Mouse (Mus musculus): ENCODE measurements around the gene Rps6ka2.

The Rps6ka2 gene

DNA sequence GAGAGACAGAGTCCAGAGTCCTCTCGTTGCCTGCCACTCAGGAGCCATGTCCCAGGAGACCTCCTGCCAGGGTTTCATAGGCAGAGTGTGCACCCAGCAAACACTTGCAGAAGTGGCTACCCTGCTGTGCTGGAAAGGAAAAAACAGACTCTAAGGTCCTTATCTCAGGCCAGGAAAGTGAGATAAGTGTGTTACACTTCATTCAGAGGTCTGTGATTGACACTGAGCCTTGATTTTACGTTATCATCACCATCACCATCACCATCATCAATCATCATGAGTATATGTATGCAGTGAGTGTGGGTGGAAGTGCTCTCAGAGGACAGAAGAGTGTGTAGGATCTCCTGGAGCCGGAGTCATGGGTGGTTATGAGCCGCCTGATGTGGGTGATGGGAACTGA, 51.4 kb downstream of the Rps6ka2 start:
- no peak for DNase-seq

DNA sequence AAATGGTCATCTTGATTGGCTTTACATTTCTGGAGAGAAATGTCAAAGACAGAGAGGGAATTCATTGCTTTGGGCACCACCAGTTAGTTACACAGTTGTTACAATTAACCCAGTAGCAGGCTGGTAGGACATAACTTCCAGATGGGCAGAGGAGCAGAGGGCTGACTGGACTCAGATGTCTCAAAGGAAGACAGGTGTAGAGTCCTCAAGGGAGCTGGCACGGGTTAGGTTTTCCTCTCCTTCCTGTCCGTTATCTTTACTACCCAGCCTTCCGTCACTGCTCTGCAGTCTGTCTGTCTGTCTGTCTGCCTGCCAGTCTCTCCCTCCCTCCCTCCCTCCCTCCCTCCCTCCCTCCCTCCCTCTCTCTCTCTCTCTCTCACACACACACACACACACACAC, 52.3 kb downstream of the Rps6ka2 start:
- DNase-seq = no peak

DNA sequence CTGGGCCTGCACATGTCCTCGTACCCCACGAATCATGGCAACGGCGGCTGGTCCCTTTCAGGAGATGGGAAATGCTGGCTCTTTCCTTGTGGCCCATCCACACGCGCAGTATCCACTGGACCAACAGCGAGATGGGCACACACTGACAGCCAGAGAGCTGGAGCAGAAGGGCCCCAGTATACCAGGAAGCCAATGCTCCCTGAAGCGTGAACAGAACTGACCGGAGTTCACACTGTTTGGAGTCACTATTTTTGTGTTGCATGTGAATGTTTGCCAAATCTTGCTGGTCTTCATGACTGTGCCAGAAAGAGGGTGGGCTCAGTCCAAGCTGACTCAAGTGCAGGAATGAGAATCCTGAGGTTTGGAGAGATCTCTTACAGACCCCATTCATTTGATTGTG, 58.6 kb downstream of the Rps6ka2 start:
- no peak for DNase-seq

DNA sequence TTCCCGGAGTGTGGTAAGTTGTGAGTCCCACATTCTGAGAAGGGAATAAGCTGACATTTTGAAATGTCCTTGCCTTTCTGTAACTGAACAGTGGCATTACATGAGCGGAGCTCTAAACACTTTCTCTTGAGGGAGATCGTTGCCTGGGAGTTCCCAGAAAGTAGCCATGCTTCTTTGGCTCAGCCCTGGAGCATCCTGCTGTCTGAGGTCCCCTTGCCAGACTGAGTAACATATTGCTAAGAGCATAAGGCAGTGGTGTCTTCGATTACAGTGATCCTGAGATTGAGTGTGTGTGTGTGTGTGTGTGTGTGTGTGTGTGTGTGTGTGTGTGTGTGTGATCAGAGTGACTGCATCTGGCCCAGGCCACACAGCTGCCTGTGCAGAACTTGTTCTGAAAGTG, 61.4 kb downstream of the Rps6ka2 start:
- no peak for DNase-seq

DNA sequence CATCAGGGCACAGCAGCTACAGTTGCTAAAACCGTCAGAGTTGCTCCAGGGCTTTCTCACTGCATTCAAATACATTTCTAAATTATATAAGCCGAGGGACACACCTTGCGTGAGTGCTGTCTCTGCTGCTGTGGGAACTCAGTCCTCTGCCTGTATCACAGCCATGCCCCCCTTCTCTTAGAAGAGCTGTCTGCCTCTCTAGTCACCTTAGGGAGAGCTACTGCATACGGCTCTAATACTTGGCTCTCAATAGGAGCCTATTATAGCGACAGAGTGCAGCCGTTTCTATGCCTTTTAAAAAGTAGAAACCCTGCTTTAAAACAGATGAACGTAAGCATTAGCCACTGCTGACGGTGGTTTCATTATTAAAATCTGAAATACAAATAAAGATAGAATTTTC, 61.9 kb downstream of the Rps6ka2 start:
- no peak for DNase-seq

DNA sequence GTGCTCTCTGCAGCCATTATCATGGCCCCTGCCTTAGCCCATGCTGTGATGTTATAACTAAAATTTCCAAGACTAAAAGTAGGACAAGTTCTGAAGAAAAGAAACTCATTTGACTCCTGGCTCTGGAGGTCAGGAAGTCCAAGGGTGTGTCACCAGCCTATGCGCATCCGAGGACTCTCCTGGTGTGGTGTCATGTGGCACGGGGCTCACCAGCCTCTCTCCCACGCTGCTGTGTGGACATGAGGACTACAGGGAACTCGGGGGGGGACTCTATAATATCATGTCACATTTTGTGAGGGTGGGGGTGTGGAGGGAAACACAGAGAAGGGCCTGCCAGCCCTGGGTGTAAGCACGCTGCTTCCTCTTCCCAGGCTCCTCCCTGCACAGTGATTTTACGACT, 62.5 kb downstream of the Rps6ka2 start:
- no peak for DNase-seq

DNA sequence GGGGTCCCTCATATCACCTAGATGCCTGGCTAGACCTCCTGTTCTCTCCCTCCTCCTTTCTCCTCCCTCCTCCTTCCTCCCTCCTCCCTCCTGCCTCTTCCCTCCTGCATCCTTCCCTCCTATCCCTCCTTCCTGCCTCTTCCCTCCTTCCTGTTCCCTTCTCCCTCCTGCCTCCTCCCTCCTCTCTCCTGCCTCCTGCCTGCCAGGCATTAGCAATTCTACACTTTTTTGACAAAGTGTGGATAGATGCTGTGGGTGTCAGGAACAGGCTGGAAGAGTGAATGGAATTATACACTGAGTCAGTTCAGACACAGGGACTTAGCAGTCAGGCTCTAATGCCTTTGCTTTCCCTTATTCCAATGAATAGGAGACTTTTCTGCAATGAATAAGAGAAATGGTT, 63.3 kb downstream of the Rps6ka2 start:
- DNase-seq = no peak

DNA sequence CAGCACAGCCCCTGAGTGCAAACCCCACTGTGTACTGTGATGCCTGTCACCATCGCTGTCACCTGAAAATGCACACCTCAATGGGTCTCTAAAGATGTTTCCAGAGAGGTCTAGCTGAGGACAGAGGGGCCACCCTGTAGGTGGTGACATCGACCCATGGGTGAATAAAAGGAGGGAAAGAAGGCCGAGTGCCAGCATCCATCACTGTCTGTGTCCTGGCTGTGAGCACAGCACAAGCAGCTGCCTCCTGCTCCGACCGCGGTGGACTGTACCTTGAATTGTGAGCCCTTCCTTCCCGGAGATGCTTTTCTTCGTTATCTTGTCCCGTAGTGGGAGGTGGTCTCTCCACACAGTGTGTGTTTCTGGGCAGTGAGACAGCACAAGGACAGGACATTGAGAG, 67.8 kb downstream of the Rps6ka2 start:
- DNase-seq = no peak

DNA sequence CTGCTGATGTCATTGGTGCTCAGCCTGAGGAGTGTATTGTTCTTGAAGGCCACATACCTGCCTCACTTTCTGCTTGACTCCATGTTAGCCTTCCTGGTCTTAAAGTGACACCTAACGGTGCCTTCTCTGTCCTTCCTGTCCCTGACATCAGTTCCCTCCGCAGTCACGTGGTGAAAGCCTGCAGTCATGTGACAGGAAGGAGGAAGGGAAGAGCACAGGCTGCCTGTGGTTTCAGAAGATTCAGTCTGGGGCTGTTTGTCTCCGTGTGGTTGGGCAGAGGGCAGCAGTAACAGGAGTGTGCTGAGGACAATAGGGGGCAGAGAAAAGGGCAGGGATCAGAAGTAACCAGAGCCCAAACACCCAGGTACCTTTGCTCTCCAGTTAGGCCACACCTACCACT, 68.9 kb downstream of the Rps6ka2 start:
- DNase-seq = no peak

DNA sequence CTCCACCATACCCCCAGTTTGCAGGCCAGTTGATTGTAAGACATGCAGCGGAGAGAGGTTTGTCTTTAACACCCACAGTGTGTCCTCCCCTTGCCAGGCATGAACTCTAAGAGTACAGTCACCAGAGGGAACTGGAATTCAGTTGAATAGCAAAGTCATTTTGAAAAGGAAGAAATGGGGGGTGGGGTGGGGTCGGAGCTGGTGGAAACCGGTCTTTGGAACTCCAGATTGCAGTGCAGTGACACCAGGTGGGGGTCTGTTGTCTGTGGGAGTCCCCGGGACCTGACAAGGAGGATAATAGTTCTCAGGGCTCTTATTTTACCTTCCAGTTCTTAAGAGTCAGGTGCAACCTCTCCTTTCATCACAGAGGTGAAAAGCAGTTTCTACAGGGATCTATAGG, 70.6 kb downstream of the Rps6ka2 start:
- DNase-seq = no peak

DNA sequence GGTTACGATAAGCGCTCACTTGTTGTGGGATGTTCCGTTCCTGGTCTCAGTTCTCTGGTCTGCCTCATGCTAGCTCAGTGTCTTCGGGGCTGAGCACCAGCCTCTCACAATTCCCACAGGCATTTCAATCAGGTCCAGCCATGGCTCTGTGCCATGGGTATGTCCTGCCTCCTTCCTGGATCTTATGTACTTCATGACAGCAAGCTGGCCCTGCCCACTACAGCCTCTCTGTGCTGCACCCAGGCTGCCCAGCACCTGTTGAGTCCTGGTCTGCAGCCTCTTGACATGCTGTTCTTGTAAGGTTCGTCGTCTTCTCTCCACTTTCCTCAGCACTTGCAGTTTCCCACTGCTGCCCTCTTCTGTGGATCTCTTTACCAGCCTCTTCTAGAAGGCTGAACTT, 75.2 kb downstream of the Rps6ka2 start:
- DNase-seq = no peak

DNA sequence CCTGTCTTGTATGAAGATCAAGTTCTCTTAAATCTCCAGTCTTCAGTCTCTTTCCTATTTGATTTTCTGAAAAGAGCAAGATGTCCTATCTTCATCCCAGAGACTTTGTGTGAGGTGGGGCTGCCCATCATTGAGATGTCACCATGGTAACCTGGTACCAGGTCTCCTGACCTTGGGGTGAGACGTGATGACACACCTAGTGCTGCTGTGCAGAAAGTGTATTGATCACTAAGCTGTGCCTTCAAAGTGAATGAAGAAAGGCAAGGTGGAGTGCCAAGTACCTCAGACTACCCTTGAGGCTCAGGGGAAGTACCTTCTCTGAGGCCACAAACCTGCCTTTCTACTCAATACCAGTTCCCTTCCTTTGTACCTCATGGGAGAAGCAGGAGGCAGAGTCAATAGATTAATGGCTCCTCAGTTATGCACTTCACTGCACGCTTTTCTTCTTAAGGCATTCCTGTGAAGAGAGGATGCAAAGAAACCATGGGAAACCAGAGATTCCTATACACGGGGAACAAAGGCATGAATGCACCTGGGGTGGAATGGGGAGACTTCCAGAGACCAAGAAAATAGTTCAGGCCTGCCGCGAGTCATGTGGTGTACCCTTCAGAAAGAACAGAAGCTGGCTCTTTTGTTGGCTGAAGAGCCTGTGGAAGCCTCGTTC, 77.1 kb downstream of the Rps6ka2 start:
- DNase-seq = no peak

DNA sequence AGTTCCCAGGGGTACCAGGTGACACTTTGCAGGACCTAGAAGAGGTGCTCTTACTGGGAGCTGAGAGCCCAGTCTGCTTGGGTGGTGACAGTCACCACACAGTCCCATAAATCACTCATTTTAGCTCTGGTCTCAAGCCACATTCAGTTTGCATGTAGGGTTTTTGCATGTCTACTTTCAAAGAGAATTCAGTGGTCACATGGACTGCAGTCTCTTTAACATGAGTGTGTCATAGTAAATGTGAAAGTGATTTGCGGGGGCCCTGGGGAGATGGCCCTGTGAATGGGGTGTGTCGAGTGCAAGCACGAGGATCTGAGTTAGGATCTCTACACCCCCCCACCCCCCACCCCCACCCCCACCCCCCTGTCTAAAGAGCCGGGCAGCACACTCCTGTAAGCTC, 80.5 kb downstream of the Rps6ka2 start:
- no peak for DNase-seq

DNA sequence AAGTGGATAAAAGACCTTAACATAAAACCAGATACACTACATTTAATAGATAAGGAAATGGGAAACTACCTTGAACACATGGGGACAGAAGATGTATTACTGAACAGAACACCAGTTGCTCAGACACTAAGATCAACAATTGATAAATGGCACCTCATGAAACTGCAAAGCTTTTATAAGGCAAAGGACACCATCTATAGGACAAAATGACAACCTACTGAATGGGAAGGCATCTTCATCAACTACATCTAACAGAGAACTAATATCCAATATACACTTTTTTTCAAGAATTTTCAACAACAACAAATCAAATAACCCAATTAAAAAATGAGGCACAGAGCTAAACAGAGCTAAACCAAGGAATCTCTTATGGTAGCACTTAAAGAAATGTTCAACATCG, 87.3 kb downstream of the Rps6ka2 start:
- DNase-seq = no peak

DNA sequence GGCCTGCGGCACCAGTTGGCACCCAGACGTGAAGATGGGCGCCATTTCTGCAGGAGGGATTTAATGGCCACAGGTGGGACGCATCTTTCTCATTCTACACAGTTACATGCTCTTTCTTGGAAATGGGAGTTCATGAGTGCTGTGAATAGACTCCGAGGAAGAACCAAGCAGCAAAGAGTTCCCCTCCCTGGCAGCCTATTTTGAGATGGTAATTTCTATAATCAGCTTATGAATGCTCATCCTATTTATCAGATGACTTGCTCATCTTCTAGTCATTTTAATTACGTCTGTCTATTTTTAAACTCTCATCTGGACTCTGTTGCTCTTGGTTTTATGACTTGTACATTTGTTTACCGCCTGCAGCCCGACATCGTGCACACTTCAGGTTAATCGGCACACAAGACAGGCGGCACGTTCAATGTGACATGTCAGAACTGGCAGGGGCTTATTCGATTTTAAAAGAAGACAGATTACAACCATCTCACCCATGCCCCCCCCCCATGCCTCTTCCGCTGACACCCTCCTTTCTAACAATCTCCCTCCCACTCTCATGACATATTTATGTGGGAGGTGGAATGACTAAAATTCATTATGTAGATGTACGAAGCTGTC, 88.9 kb downstream of the Rps6ka2 start:
- DNase-seq = no peak

DNA sequence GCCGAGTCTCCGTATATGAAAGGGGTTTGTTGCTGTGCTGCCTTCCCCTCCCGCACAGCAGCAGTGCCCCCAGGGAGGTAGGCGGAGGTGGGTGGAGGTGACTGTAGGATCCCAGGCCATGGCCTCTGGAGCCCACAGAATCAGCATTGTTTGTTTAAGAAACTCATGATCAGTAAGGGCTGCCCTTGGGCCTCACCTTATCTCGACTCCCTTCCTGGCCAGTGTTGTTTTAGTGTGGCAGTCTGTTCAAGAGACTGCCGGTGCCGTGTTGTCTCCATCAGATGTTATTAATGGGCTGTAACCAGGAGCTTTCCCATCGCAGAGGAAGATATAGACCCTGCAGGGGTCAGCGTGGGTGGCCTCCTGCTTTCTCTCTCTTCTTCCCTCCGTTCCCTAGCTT, 90.4 kb downstream of the Rps6ka2 start:
- DNase-seq = no peak

DNA sequence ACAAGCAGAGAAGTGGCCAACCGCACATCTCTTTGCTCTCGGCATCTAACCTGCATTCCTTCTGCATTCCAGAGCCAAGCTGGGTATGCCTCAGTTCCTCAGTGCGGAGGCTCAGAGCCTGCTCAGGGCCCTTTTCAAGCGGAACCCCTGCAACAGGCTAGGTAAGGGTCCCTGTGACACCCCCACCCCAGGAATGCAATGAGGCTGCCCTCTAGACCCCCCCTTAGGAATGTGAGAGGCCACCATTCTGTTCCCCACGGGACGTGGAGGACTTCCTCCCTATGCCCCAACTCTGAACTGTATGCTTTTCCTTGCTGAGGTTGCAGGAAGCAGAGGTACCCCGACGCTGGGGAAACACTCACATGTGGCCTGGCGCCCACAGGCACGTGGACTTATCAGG, 92.1 kb downstream of the Rps6ka2 start:
- DNase-seq = no peak

DNA sequence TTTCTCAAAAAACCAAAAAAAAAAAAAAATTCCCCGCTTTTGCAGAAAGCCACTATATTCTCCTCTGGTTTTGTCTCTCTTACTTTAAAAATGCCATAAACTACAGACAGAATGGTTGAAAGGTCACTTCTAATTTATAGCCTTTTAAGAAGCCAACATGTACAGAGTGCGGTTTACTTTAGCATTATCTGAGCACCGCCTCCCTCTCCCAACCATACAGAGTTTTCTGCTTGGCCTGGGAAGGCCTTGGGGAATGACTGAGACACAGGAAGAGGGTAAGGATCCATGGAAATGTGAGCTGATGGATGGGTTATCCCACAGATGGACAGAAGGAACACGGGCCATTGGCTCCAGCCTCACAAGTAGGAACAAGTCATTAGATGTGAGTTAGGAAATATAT, 92.7 kb downstream of the Rps6ka2 start:
- DNase-seq = no peak

DNA sequence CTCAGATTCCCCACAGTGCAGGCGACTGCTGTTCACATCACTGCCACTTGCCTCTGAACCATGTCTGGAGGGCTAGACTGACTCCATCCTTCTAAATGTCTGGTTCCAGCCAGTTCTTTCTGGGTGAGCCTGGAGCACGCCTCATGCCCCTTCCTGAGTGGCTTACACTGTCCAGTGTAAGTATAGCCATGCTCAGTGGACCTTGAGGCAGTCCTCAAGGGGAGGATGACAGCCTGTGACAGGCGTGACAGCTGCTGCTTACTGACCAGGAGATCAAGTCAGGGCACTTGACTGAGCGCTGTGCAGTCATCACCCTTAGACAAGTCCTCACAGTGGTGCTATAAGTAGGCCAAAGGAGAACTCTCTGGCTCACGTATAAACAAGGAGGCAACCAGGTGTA, 94.7 kb downstream of the Rps6ka2 start:
- no peak for DNase-seq

DNA sequence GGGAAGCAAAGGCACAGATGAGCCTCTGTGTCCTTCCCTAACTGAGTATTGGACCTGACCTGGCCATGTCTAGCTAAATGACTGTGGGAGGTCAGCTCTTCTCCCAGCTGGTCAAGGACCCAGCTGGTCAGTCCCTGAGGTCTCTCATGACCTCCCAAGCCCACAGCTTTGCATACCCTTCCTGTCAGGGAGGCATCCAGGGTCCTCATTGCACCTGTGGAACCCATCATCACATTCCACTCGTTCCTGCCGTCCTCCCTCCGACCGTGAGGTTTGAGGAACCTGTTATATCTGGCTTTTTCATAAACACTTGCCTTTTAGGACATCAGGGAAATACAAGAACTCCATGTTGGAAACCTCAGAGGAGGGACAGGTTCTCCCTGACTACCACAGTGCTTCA, 95.4 kb downstream of the Rps6ka2 start:
- DNase-seq = no peak

DNA sequence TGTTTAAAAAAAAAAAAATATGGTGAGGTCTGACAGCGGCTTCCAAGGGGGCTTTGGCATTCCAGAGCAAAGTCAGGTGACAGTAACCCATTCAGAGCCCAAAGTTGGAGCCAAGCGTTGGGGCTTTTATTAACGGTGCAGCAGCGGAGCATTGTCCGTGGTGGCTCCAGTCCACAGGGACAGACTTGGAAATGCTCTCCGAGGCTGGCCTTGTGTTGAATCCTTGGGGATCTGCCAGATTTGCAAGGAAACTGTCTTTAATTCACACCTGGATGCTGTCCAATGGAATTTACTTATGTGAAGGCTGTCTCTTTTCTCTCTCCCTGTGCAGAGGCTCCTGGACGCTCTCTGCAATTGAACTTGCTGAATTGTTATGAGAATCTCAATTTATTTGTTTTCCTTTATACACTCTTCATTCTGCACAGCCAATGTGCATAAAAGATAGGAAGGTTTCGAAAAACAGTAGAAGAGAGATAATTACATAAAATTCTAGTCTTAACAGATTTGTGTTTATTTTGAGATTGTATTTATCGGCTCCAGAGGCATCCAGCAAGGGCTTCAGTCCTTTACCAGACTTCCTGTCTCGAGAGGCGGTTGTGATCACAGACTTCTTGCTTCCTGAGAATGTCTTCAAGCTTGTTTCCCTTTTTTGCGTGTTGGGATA, 95.9 kb downstream of the Rps6ka2 start:
- no peak for DNase-seq

DNA sequence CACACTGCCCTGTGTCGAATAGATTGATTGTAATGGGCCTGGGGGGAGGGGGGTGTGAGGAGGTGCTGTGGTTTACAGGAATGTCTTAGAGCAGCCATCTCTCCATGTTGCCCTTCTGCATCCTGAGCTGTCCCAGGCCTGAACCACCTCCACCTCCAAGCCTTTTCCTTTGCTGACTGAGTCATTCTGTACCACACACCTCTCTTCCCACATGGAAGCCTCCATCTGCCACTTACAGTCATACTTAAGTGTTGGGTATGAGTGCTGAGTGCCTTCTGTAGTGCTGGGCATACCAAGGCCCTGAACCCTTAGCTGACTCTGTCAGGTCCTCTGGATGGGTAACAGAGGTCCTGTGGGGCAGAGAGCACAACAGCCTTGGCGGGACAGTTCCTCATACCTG, 97.9 kb downstream of the Rps6ka2 start:
- no peak for DNase-seq

DNA sequence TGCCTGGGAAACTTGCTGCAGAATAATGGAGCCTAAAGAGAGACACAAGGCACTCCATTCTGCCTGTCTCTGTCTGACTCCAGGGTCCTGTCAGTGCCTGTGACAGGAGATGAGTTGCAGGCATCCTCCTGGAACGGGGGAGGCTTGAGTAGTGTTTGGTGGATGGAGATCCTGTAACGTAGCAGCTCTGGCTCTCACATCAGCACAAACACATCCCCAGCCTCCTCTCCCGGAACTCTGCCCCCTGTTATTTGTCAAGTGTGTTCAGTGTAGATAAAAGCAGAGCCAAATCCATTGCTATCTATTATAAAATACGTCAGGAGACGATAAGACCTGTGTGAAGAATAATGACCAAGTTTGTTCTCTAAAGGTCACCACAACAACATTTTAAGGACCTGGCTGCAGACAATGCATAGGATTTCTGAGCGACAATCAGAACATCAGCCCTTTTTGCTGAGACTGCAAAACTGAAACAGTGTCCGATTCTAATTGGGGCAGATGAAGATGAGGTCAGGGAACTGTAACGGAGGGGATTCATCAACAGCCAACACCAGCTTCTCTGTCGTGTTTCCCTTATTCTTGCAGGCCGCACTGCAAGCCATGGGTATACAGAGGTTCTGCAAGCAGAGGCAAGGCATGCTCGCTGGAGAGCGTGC, 99.4 kb downstream of the Rps6ka2 start:
- no peak for DNase-seq

DNA sequence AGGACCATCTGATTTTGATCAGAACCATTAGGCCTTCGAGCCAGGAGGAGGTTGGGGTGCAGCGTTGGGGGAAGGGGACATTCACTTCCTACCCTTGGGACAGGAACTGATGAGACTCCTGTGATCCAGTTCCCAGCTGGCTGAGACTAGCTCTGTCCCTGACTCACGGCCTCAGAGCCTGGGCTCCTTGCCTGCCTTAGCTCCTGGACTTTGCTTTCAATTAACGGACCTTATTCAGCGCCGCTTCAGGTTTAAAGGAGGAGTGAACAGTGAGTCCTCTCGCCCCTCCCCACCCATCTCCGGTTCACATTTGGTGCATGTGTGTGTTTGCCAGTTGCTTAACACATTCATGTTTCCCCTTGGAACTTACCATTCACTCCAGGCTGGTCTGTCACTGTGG, 100.6 kb downstream of the Rps6ka2 start:
- DNase-seq = no peak

Data from thymus, adult 18-20 months (tissue).